Mouse (Mus musculus): ENCODE data around the gene Tulp4.
"Not testable (repeated sequence)": the region's sequence is repeated elsewhere in the genome, so short reads cannot be mapped to it uniquely, and the experiment has no call there.

- TF ChIP-seq CTCF (IDR thresholded peaks at IDR 0.05; ENCODE audit: borderline replicate concordance, control insufficient read depth, extremely low read depth, insufficient read depth, low read length, poor library complexity); POLR2A (IDR thresholded peaks at IDR 0.05; ENCODE audit: control insufficient read depth, extremely low read depth, insufficient read depth, low read length, poor library complexity): not testable (repeated sequence)
Observed at GRCm38 (mm10) chr17:6232633-6233032, 126.4 kb downstream of the Tulp4 start.
